Mouse (Mus musculus) stomach, postnatal 0 days (tissue): ENCODE data around the gene Uhrf1bp1. TPM values are rescaled to one million over a fixed set of nuclear protein-coding genes. Genes with fewer than 3 reads are reported as not detected.

Experiments used
- ATAC-seq: fragments of 200-750 bp; cut with Nextera tagmentation; 2 replicates; pipeline ENCODE4 v1.8.0; 2017; ENCODE audit not compliant: low FRiP score, low TSS enrichment
- DNase-seq: peaks from one replicate; pipeline ENCODE4 v3.0.0-alpha.2; 2016; ENCODE audit warnings: low spot score
- H3K27ac ChIP-seq: fragments of 300-500 bp; sonication (generic); replicated peaks from 2 replicates; pipeline ENCODE4 v1.5.1; 2014; ENCODE audit warnings: mild to moderate bottlenecking, control low read depth
- H3K27me3 ChIP-seq: fragments of 300-500 bp; sonication (generic); 2 replicates; pipeline ENCODE4 v1.6.1; 2014; ENCODE audit warnings: low read length; ENCODE audit not compliant: control insufficient read depth, insufficient read depth
- H3K36me3 ChIP-seq: fragments of 300-500 bp; sonication (generic); 2 replicates; pipeline ENCODE4 v1.6.1; 2014; ENCODE audit warnings: low read length, mixed read lengths; ENCODE audit not compliant: control insufficient read depth, insufficient read depth
- H3K4me1 ChIP-seq: fragments of 300-500 bp; sonication (generic); replicated peaks from 2 replicates; pipeline ENCODE4 v1.6.1; 2014; ENCODE audit warnings: antibody characterized with exemption; ENCODE audit not compliant: control insufficient read depth, insufficient read depth
- H3K4me2 ChIP-seq: fragments of 300-500 bp; sonication (generic); replicated peaks from 2 replicates; pipeline ENCODE4 v1.6.1; 2014; ENCODE audit warnings: low read depth, mild to moderate bottlenecking, control low read depth, moderate library complexity
- H3K4me3 ChIP-seq: fragments of 300-500 bp; sonication (generic); 2 replicates; pipeline ENCODE4 v1.5.1; 2014; ENCODE audit warnings: low read depth, low read length, control low read depth
- H3K9ac ChIP-seq: fragments of 300-500 bp; sonication (generic); 2 replicates; pipeline ENCODE4 v1.6.1; 2014; ENCODE audit warnings: mild to moderate bottlenecking, low read length, control low read depth, mixed read lengths
- H3K9me3 ChIP-seq: fragments of 300-500 bp; sonication (generic); 2 replicates; pipeline ENCODE4 v1.6.1; 2016; ENCODE audit warnings: low read length; ENCODE audit not compliant: control insufficient read depth
- CTCF ChIP-seq: IDR thresholded peaks from 2 replicates; pipeline ENCODE4 v1.5.1; 2016; ENCODE audit warnings: antibody characterized with exemption, low read depth, mild to moderate bottlenecking, moderate library complexity
- EP300 ChIP-seq: optimal IDR thresholded peaks from 2 replicates; pipeline ENCODE3; 2016; ENCODE audit warnings: antibody characterized with exemption
- WGBS: fragments of 180-500 bp; shearing (Covaris S2); extraction: QIAGEN DNeasy Blood & Tissue Kit; methylation state at CpG from one replicate; pipeline ENCODE4 v1.1.7; 2014; 5-methylcytosine and 5-hydroxymethylcytosine counted together
- polyA plus RNA-seq: library from polyadenylated mRNA; unstranded; fragments of >200 nt; fragmentation: Nextera tagmentation; extraction: Ambion mirVana; gene quantifications from 2 replicates; pipeline ENCODE4 v1.2.1, GENCODE M21; 2015

Gene Uhrf1bp1
- polyA plus RNA-seq, 1 experiment from 2014 or later: 1.4 TPM

GRCm38 (mm10) chr17:27946371-27946770 lies 90.1 kb downstream of the Uhrf1bp1 start:
- H3K27ac ChIP-seq: peak overlapping the region; percentile 82
- 69% methylated on average over 8 of the region's 8 CpGs for WGBS
- H3K4me1 ChIP-seq: 0 out of 2 replicates have a peak, but pooled peaks cover 2% of the 10 kb centered on the region
- no peak overlapping the region for H3K4me2 ChIP-seq
- no peaks in the 10 kb centered on the region for H3K9me3 ChIP-seq
- no peaks in the 10 kb centered on the region for H3K36me3 ChIP-seq
- DNase-seq (no peak), ATAC-seq (no peak)
- H3K4me3 ChIP-seq: no peak overlapping the region
- no peaks in the 10 kb centered on the region for H3K27me3 ChIP-seq
- TF ChIP-seq EP300: no peak
- TF ChIP-seq CTCF: no peak
- H3K9ac ChIP-seq: no peak overlapping the region

DNA sequence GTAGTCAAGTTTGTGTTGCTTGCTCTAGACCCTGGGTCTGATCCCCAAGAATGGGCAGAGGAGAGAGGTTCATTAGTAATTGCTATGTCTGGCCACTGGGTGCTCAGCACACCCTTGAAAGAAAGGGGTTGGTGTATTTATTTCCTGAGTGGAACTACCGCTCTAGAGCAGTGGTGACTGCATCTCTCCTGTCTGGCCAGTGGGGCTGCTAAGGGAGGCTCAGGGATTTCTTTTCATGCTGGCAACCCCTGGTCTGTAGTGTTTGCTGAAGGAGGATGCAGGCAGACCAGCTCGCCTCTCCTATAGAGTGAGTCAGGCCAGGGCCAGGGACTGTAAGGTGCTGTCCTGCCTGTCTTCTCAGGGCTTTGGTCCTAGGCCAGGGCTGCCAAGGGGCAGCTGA lies 90.9 kb downstream of the Uhrf1bp1 start:
- Histone ChIP-seq H3K27ac (peak overlapping the region; percentile 35; the same call in 1 of the 2 replicates), H3K27me3 (no peaks in the 10 kb centered on the region), H3K36me3 (no peaks in the 10 kb centered on the region), H3K4me3 (no peak overlapping the region), H3K9me3 (no peaks in the 10 kb centered on the region), H3K4me2 (no peak overlapping the region), H3K4me1 (0 out of 2 replicates have a peak, but pooled peaks cover 2% of the 10 kb centered on the region), H3K9ac (no peak overlapping the region)
- ATAC-seq (peak; percentile 90), DNase-seq (peak; percentile 67)
- WGBS: 65% methylated on average over 2 of the region's 2 CpGs
- TF ChIP-seq CTCF (peak; percentile 45), EP300 (no peak)

Other genes starting within 250 kb of the Uhrf1bp1 start
- gene Nudt3, start 232.9 kb upstream of the Uhrf1bp1 start, polyA plus RNA-seq: 40.6 and 43.9 TPM in 2 replicates
- not detected in 2 replicates for gene RPS10-NUDT3, start 221.2 kb upstream of the Uhrf1bp1 start, polyA plus RNA-seq
- gene Rps10, start 219.8 kb upstream of the Uhrf1bp1 start, polyA plus RNA-seq: 828 and 879 TPM in 2 replicates
- gene Pacsin1, start 200.9 kb upstream of the Uhrf1bp1 start, polyA plus RNA-seq: 1.2 and 1.4 TPM in 2 replicates
- gene Spdef, start 127.5 kb upstream of the Uhrf1bp1 start, polyA plus RNA-seq: 28.0 and 29.7 TPM in 2 replicates
- 23.3 and 25.4 TPM in 2 replicates for gene D17Wsu92e, start 35.8 kb upstream of the Uhrf1bp1 start, polyA plus RNA-seq
- gene Snrpc, start 18.3 kb upstream of the Uhrf1bp1 start, polyA plus RNA-seq: 163 and 179 TPM in 2 replicates
- gene Anks1, start 52.9 kb downstream of the Uhrf1bp1 start, polyA plus RNA-seq: 7.8 and 8.3 TPM in 2 replicates
- 33.4 and 34.0 TPM in 2 replicates for gene Taf11, start 53.4 kb downstream of the Uhrf1bp1 start, polyA plus RNA-seq
- 1.1 and 1.7 TPM in 2 replicates for gene Tcp11, start 224.2 kb downstream of the Uhrf1bp1 start, polyA plus RNA-seq